Mouse (Mus musculus): ENCODE results near the gene Piezo1. TPM values are rescaled to one million over a fixed set of nuclear protein-coding genes. Genes with fewer than 3 reads are reported as not detected.

Gene Piezo1
- polyA plus RNA-seq, 1 experiment from 2014 or later = 14.7 TPM

GRCm38 (mm10) chr8:122550995-122551264 is 199 bp downstream of the Piezo1 start:
- 0% methylated on average over 43 of the region's 43 CpGs for WGBS
- Histone ChIP-seq H3K4me3 (peak overlapping the region; percentile 78), H3K27me3 (no peaks in the 10 kb centered on the region), H3K9ac (peak overlapping the region; percentile 91), H3K27ac (peak overlapping the region; percentile 81; the same call in 1 of the 2 replicates), H3K4me2 (replicated peaks) (peak overlapping the region; percentile 84), H3K36me3 (no peaks in the 10 kb centered on the region), H3K9me3 (no peaks in the 10 kb centered on the region), H3K4me1 (peaks cover 50% of the 10 kb centered on the region)
- ATAC-seq (ENCODE audit: low FRiP score, low read depth) = peak; percentile 52

- H3K9ac ChIP-seq = peak overlapping the region; percentile 91
- 4% methylated on average over 48 of the region's 52 CpGs for WGBS
- ATAC-seq (ENCODE audit: low FRiP score, low read depth) = peak; percentile 39; the same call in 1 of the 2 replicates
- H3K36me3 ChIP-seq = no peaks in the 10 kb centered on the region
- H3K27me3 ChIP-seq = no peaks in the 10 kb centered on the region
- H3K9me3 ChIP-seq = no peaks in the 10 kb centered on the region
- peak overlapping the region; percentile 84 for H3K4me2 ChIP-seq (replicated peaks)
- H3K4me3 ChIP-seq = peak overlapping the region; percentile 78
- H3K27ac ChIP-seq = peak overlapping the region; percentile 81; the same call in 1 of the 2 replicates
- H3K4me1 ChIP-seq = peaks cover 52% of the 10 kb centered on the region
Measured at GRCm38 (mm10) chr8:122550234-122550994, 715 bp downstream of the Piezo1 start.

- 0 out of 2 replicates have a peak overlapping the region, but pooled peaks have one; percentile 33 for H3K27ac ChIP-seq
- H3K9ac ChIP-seq = peak overlapping the region; percentile 13; the same call in 1 of the 2 replicates
Measured at GRCm38 (mm10) chr8:122548891-122549439, 2.2 kb downstream of the Piezo1 start.

GRCm38 (mm10) chr8:122548331-122548730 is 2.8 kb downstream of the Piezo1 start:
- Histone ChIP-seq H3K4me2 (replicated peaks) (peak overlapping the region; percentile 84; the same call in 1 of the 2 replicates), H3K27ac (no peak overlapping the region), H3K36me3 (peaks cover 3% of the 10 kb centered on the region), H3K9ac (no peak overlapping the region; the same call in 1 of the 2 replicates), H3K27me3 (no peaks in the 10 kb centered on the region), H3K9me3 (no peaks in the 10 kb centered on the region), H3K4me1 (peaks cover 55% of the 10 kb centered on the region), H3K4me3 (no peak overlapping the region)
- WGBS = 75% methylated on average over 13 of the region's 13 CpGs
- ATAC-seq (ENCODE audit: low FRiP score, low read depth) = no peak

More at GRCm38 (mm10) chr8:122548891-122549439, 2.2 kb downstream of the Piezo1 start:
- no peak for ATAC-seq (ENCODE audit: low FRiP score, low read depth)
- Histone ChIP-seq H3K27me3 (no peaks in the 10 kb centered on the region), H3K9me3 (no peaks in the 10 kb centered on the region), H3K36me3 (no peaks in the 10 kb centered on the region; the same call in 1 of the 2 replicates), H3K4me2 (replicated peaks) (peak overlapping the region; percentile 84), H3K4me3 (peak overlapping the region; percentile 78; the same call in 1 of the 2 replicates), H3K4me1 (peaks cover 55% of the 10 kb centered on the region)
- 87% methylated on average over 3 of the region's 3 CpGs for WGBS

- Histone ChIP-seq H3K4me1 (peaks cover 55% of the 10 kb centered on the region), H3K4me2 (replicated peaks) (peak overlapping the region; percentile 84; the same call in 1 of the 2 replicates), H3K27ac (no peak overlapping the region), H3K27me3 (no peaks in the 10 kb centered on the region), H3K36me3 (peaks cover 6% of the 10 kb centered on the region), H3K9ac (peak overlapping the region; percentile 35; the same call in 1 of the 2 replicates), H3K4me3 (no peak overlapping the region), H3K9me3 (no peaks in the 10 kb centered on the region)
- 31% methylated on average over 5 of the region's 5 CpGs for WGBS
- no peak for ATAC-seq (ENCODE audit: low FRiP score, low read depth)
Measured at GRCm38 (mm10) chr8:122547815-122548214, 3.3 kb downstream of the Piezo1 start.

- H3K4me1 ChIP-seq = peaks cover 55% of the 10 kb centered on the region
- no peak overlapping the region for H3K27ac ChIP-seq
- no peak for ATAC-seq (ENCODE audit: low FRiP score, low read depth)
- H3K9me3 ChIP-seq = no peaks in the 10 kb centered on the region
- peak overlapping the region; percentile 7; the same call in 1 of the 2 replicates for H3K4me3 ChIP-seq
- peak overlapping the region; percentile 84 for H3K4me2 ChIP-seq (replicated peaks)
- H3K36me3 ChIP-seq = peaks cover 6% of the 10 kb centered on the region
- WGBS = 51% methylated on average over 24 of the region's 24 CpGs
- H3K9ac ChIP-seq = peak overlapping the region; percentile 36
- H3K27me3 ChIP-seq = no peaks in the 10 kb centered on the region
Measured at GRCm38 (mm10) chr8:122546811-122547453, 4.2 kb downstream of the Piezo1 start.

- H3K9me3 ChIP-seq = no peaks in the 10 kb centered on the region
- no peak overlapping the region for H3K27ac ChIP-seq
- peaks cover 50% of the 10 kb centered on the region for H3K4me1 ChIP-seq
- ATAC-seq (ENCODE audit: low FRiP score, low read depth) = no peak
- WGBS = 73% methylated on average over 7 of the region's 7 CpGs
- no peaks in the 10 kb centered on the region for H3K27me3 ChIP-seq
- H3K4me3 ChIP-seq = no peak overlapping the region
- peaks cover 6% of the 10 kb centered on the region for H3K36me3 ChIP-seq
- H3K9ac ChIP-seq = 0 out of 2 replicates have a peak overlapping the region, but pooled peaks have one; percentile 8
- no peak overlapping the region; the same call in 1 of the 2 replicates for H3K4me2 ChIP-seq (replicated peaks)
Measured at GRCm38 (mm10) chr8:122546066-122546755, 4.9 kb downstream of the Piezo1 start.

GRCm38 (mm10) chr8:122544138-122544537 is 7.0 kb downstream of the Piezo1 start:
- no peaks in the 10 kb centered on the region for H3K9me3 ChIP-seq
- WGBS = 84% methylated on average over 8 of the region's 8 CpGs

GRCm38 (mm10) chr8:122538310-122539076 is 12.6 kb downstream of the Piezo1 start:
- Histone ChIP-seq H3K27ac (no peak overlapping the region), H3K4me3 (no peak overlapping the region), H3K36me3 (peaks cover 13% of the 10 kb centered on the region), H3K9ac (no peak overlapping the region), H3K4me2 (replicated peaks) (no peak overlapping the region), H3K4me1 (peaks cover 15% of the 10 kb centered on the region), H3K27me3 (no peaks in the 10 kb centered on the region), H3K9me3 (no peaks in the 10 kb centered on the region)
- ATAC-seq (ENCODE audit: low FRiP score, low read depth) = no peak
- 91% methylated on average over 9 of the region's 9 CpGs for WGBS

More at GRCm38 (mm10) chr8:122544138-122544537, 7.0 kb downstream of the Piezo1 start:
- peaks cover 38% of the 10 kb centered on the region for H3K4me1 ChIP-seq
- no peaks in the 10 kb centered on the region for H3K27me3 ChIP-seq
- ATAC-seq (ENCODE audit: low FRiP score, low read depth) = no peak
- peaks cover 6% of the 10 kb centered on the region for H3K36me3 ChIP-seq
- no peak overlapping the region for H3K4me3 ChIP-seq
- no peak overlapping the region for H3K9ac ChIP-seq
- H3K27ac ChIP-seq = no peak overlapping the region
- H3K4me2 ChIP-seq (replicated peaks) = no peak overlapping the region

- Histone ChIP-seq H3K4me2 (replicated peaks) (no peak overlapping the region), H3K4me1 (peaks cover 18% of the 10 kb centered on the region), H3K27ac (peak overlapping the region; percentile 63), H3K4me3 (no peak overlapping the region), H3K36me3 (0 out of 2 replicates have a peak, but pooled peaks cover 8% of the 10 kb centered on the region), H3K9ac (no peak overlapping the region), H3K27me3 (no peaks in the 10 kb centered on the region), H3K9me3 (no peaks in the 10 kb centered on the region)
- no peak for ATAC-seq (ENCODE audit: low FRiP score, low read depth)
- WGBS = 70% methylated on average over 2 of the region's 2 CpGs
Measured at GRCm38 (mm10) chr8:122537812-122538211, 13.3 kb downstream of the Piezo1 start.

GRCm38 (mm10) chr8:122537033-122537432 is 14.1 kb downstream of the Piezo1 start:
- Histone ChIP-seq H3K27ac (peak overlapping the region; percentile 63), H3K4me1 (peaks cover 18% of the 10 kb centered on the region), H3K9ac (no peak overlapping the region), H3K4me3 (no peak overlapping the region), H3K36me3 (0 out of 2 replicates have a peak, but pooled peaks cover 8% of the 10 kb centered on the region), H3K9me3 (no peaks in the 10 kb centered on the region), H3K27me3 (no peaks in the 10 kb centered on the region), H3K4me2 (replicated peaks) (peak overlapping the region; percentile 2)
- WGBS = 25% methylated on average over 6 of the region's 6 CpGs
- peak; percentile 54 for ATAC-seq (ENCODE audit: low FRiP score, low read depth)
